Mouse (Mus musculus): Measurements from ENCODE around the gene Slc25a48.

Gene Slc25a48

DNA sequence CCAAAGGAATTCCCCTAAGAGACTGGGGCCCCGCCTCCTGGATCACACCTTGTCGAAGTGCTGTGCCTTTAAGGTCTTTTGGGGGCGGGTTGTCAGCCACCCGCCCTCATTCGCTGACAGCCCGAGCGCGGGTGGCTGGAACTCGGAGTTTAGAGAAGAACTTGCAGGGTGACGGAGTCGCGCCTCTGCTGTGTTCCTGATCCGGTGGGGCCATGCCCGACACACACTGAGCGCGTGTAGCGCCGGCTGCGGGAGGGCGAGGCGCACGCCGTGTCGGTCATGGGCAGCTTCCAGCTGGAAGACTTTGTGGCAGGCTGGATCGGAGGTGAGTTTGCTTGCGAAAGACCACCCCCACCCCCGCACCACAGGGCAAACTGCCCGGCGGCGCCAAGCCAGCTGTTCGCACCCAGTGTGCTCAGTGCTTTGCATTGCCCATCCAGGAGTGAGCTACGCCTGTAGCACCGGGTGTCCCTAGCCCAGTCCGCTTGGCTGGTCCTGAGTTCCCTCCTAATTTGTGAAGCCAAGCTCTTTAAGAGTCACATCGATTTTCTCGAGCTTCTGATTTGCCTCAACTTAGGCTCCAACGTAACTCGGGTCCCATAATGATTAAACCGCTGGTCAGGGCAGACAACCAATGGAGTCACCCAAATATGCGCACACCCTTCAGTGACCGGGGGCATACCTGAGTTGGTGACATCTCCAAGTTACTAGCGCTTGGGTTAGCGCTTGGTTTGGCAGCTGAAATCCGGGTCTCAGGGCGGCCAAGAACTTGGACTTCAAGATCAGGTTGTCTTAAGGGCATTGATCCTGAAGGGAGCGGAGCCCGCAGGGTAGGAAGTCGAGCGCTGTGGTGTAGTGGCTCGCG is at the start of gene Slc25a48:
Slc25a48 (plus strand) TSS at position 145 of the 865 bp plus-strand sequence.
- DNase-seq (ENCODE audit: low spot score in 2 of 2): no peak

DNA sequence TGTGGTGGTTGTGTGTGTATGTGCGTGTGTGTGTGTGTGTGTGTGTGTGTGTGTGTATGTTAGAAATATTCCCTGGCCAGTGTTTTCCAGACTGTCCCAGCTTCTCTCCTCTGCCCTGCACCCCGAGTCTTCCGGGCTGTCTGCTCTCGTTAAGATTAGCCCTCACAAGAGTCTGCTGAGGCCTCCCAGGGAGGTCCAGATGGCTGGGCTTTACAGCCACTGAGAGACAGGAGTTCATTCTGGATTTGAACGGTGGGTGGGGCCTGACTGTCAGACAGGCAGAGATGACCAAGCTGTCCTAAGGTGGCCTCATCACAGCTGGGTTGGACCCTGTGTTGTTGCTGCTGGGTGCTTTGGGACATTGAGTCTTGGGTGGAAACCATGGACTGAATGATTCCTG is 40.6 kb upstream of the Slc25a48 start:
- no peak for DNase-seq (ENCODE audit: low spot score in 2 of 2)

DNA sequence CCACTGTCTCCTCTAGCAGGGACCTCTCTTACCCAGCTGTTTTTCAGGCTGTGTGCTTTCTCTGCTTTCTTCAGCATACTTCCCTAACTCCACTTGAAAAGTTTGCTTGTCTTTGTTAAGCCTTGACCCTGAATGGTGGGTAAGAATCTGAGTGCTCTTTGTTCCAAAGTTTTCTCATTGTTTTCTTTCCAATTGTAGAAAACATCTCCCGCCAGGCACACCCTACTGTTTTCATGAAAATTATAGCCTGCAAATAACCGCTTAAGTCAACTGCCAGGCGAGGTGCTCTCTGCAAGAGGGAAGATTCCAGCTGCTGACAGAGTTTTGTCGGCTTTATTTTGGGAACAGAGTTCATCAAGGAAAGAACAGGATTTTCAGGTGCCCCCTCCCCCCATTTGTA is 37.0 kb upstream of the Slc25a48 start:
- DNase-seq (ENCODE audit: low spot score in 2 of 2): no peak

DNA sequence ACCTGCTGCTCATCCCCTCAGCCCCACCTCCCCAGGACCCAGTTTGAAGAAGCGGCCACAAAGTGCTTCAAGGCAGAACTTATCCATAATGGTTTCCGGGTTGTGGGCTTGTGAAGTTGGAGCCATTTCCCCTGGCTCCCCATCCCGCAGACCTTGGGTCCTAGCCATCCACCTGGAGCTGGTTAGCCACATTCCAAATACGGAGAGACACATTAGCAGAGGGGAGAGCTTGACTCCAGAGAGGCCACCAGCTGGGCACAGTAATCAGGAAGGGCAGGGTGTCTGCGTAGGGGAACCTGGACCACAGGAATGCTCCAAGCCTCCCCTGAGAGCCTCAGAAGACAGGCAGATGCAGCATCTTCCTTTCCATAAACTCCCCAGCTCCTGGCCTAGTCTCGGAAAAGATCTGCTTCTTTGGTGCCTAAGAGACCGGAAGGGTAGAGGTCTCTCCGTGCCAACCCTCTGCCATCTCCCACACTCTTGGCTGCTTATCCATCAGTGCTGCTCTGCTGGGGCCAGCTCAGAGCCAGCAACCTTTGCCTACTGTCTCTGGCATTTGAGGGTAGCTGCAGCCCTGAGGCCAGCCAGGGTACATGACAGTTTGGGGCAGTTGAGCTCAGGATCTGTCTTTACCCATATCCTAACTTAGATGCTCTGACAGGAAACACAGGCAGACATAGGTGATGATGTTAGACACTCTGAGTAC is 34.6 kb upstream of the Slc25a48 start:
- DNase-seq (ENCODE audit: low spot score in 2 of 2): no peak

GRCm38 (mm10) chr13:56404511-56405140 is 33.5 kb upstream of the Slc25a48 start:
- no peak for DNase-seq (ENCODE audit: low spot score in 2 of 2)

DNA sequence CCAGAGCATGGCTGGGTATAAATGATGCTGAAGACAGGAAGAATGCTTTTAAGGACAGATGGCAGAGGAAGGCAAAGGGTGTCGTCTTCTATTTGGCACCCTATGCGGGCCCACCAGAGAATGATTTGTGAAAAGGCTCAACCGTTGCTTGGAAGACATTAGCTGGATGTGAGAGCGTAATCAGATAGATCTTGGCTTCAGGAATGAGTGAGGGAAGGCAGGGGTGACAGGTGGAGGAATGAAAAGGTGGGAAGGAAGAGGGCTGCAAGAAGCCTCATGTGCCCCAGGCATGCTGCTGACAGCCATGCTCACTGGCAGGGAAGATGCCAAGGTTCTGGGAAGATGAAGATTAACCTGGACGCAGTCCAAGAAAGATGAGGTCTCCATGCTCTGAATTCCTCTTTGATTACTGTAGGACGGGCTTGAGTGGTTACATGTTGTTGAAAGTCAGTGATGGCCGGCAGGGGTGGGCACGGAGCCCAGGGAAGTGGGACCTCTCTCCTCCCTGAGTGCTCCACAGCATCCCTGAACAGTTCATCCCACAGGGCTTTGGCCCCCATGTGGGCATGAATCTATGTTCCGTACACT is 25.8 kb upstream of the Slc25a48 start:
- DNase-seq (ENCODE audit: low spot score in 2 of 2): no peak

GRCm38 (mm10) chr13:56418685-56419483 is 19.3 kb upstream of the Slc25a48 start:
- DNase-seq (ENCODE audit: low spot score in 2 of 2): no peak

- no peak for DNase-seq (ENCODE audit: low spot score in 2 of 2)
Measured at GRCm38 (mm10) chr13:56419538-56419937, 18.6 kb upstream of the Slc25a48 start.

DNA sequence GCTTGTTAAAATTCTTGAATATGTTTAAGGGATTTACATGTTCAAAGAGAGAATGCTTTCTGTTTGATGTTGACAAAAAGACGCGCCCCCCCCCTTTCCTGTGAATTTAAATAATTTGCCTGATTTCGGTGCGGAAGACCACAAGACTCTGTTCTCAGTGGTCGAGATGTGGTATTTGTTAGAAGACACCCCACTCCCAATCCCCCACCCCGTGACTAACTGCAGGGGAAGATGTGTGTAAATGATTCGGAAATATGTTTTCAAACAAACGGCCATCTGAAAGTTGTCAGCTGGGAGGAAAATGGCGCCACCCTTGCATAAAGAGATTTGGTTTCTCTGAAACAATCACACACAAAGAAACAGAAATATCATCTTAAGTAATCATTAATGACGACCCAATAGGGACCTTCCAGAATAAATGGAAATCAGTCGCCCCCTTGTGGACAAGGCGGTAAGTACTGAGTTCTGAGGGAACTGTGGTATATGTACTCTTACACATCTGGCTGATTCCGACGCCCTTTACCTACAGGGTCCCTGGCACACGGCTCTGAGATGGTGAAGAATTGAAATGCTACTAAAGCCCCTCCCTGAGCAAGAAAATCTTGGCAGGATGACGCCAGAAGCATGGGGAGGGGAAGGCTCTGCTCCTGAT is 16.0 kb upstream of the Slc25a48 start:
- DNase-seq (ENCODE audit: low spot score in 2 of 2): peak; percentile 76 to 78

DNA sequence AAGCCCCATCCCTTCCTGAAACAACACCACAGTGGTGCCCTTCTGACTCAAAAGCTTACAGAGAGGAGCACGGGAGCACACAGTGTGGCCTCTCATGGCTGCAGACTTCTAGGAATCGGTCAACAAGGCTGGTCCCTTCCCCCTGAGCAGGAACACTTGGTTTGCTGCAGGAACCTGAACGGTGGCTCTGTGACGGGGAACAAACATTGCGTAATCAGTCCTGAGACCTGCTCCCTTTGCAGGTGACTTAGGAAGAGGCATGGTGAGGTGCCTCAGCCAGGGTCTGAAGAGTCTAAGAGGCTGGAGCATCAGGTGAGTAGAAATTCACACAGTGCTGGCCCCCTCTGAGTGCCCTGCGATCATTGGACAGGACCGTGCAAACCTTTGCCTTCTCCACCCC is 12.2 kb upstream of the Slc25a48 start:
- no peak for DNase-seq (ENCODE audit: low spot score in 2 of 2)

GRCm38 (mm10) chr13:56426365-56426764 is 11.8 kb upstream of the Slc25a48 start, which contains the start of gene Gm3045:
Gene Gm3045, plus strand, starts transcription at chr13:56426594.
- DNase-seq (ENCODE audit: low spot score in 2 of 2): no peak

DNA sequence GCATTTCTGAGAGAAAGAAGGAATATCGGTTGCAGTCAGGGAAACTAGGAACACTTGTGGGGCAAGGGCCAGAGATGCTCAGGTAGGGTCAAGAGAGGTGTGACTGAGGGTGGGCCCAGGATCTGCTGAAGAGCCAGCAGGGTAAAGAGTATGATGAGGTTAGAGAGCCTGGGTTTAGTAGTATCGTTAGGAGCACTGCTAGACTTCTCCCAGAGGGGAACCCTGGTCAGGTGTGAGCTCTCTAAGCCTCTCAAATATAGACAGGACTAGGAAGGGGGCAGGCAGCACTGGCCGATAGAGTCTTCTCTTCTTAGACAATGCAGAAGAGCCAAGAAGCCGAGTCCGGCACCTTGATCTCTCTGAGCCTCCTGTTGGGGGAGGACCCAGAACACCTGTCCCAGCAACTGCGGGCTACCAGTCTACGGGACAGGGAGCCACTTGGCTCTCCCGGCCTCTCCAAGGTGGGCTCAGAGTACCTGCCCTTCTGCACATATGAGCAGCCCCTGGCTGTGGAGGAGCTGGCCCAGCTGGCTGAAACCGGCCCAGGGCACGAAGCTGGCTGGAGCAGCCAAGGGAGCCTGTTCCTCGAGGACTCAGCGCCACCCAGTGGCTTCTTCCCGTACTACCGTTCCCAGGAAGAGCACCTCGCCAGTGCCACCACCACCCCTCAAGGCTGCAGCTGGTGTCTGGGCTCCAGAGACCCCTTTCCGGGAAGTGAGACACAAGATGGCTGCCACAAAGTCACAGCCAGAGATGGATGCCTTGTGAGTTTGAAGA is 9.2 kb upstream of the Slc25a48 start:
- peak; percentile 73 to 78 for DNase-seq (ENCODE audit: low spot score in 2 of 2)

DNA sequence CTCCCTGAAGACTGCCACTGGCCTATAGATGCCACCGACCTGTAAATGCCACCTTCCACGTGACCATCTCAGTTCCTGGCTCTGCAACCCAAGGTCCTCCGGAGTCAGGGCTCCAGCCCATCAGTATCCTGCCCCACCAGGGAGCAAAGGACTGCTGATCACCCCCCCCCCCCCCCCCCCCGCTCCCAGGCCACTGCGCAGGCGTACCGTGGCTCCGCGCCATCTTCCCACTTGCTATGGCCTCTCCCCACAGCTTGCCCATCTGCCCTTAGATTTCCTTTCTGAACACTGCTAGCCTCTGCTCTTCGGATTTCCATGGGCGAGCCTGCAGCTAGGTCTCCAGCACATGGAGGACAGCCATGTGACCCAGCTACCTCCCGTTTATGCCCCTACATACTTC is 5.7 kb upstream of the Slc25a48 start:
- no peak for DNase-seq (ENCODE audit: low spot score in 2 of 2)

- DNase-seq (ENCODE audit: low spot score in 2 of 2): peak; percentile 56 to 60
Measured at GRCm38 (mm10) chr13:56433466-56433865, 4.7 kb upstream of the Slc25a48 start.

DNA sequence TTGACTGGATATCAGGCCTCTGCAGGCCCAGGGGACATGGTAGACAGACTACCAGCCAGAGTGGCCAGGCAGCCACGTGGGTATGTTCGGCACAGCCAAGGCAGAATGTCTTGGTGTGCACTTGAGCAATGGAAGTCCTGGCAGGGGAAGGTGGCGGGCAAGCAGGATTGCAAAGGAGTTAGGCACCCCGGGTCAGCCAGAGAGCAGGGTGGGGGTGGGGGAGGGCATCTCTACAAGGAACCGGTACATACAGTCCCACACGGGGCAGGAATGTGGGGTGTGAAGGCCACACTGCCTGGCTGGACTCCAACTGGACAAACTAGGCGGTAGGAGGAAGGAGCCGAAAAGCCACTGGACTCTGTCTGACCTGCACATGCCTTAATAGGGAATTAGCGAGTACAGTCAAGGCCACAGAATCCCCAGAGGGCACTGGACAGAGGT is 3.8 kb upstream of the Slc25a48 start:
- DNase-seq (ENCODE audit: low spot score in 2 of 2): no peak

GRCm38 (mm10) chr13:56435615-56436287 is 2.4 kb upstream of the Slc25a48 start:
- no peak for DNase-seq (ENCODE audit: low spot score in 2 of 2)

GRCm38 (mm10) chr13:56443411-56443810 is 5.3 kb downstream of the Slc25a48 start:
- DNase-seq (ENCODE audit: low spot score in 2 of 2): no peak

GRCm38 (mm10) chr13:56444112-56444511 is 6.0 kb downstream of the Slc25a48 start:
- DNase-seq (ENCODE audit: low spot score in 2 of 2): no peak

DNA sequence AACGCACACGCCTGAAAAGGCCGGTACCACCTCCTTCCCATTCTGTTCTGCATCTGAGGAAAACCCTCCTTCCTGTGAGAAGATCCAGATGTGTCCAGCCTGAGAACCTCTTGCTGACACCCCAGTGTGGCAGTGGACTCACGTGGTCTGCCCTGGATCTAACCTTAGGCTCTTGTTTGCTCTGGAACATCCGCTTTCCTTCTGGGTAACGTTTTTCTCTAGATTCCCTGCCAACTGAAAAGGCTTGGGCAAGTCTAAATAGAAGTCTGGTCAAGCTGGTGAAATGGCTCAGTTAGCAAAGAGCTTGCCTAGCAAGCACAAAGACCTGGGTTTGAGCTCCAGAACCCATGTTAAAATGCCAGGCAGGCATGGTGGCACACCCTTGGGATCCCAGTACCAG is 6.8 kb downstream of the Slc25a48 start:
- DNase-seq (ENCODE audit: low spot score in 2 of 2): no peak

Measured in frontal cortex, postnatal 25 days (tissue).